Mouse (Mus musculus): ENCODE measurements around the gene Lrp5. TPM values are rescaled to one million over a fixed set of nuclear protein-coding genes. Genes with fewer than 3 reads are reported as not detected.

Lrp5 gene
- polyA plus RNA-seq, 1 experiment from 2014 or later: 3.2 TPM

DNA sequence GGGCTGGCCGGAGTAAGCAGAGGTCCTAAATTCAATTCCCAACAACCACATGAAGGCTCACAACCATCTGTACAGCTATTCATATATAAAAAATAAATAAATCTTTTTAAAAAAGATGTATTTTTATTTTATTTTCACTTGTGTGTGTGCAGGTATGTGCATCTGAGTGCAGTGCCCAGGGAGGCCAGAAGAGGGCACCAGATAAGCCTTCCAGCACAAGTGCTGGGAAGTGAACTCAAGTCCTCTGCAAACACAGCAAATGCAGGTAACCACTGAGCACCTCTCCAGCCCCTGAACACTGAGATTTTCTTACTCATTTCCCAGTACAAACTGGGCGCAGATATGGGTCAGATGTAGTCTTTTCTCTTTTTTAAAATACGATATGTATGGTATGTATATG, 35.1 kb downstream of the Lrp5 start:
- no peak overlapping the region for H3K9ac ChIP-seq (replicated peaks)
- H3K4me1 ChIP-seq: no peaks in the 10 kb centered on the region
- peaks cover 32% of the 10 kb centered on the region for H3K36me3 ChIP-seq
- no peak overlapping the region for H3K4me2 ChIP-seq (replicated peaks)
- no peak for ATAC-seq (ENCODE audit: low FRiP score, low read depth)
- no peaks in the 10 kb centered on the region for H3K27me3 ChIP-seq
- WGBS: 96% methylated on average over 3 of the region's 3 CpGs
- H3K4me3 ChIP-seq: no peak overlapping the region
- peaks cover 7% of the 10 kb centered on the region for H3K9me3 ChIP-seq
- H3K27ac ChIP-seq (replicated peaks): no peak overlapping the region

- Histone ChIP-seq H3K9ac (replicated peaks) (no peak overlapping the region), H3K4me1 (no peaks in the 10 kb centered on the region), H3K27ac (replicated peaks) (no peak overlapping the region), H3K4me2 (replicated peaks) (no peak overlapping the region), H3K27me3 (no peaks in the 10 kb centered on the region), H3K36me3 (peaks cover 32% of the 10 kb centered on the region), H3K4me3 (no peak overlapping the region), H3K9me3 (peaks cover 7% of the 10 kb centered on the region)
- ATAC-seq (ENCODE audit: low FRiP score, low read depth): no peak
- WGBS: 92% methylated on average over 3 of the region's 3 CpGs
Measured at GRCm38 (mm10) chr19:3650448-3650847, 35.9 kb downstream of the Lrp5 start.

- H3K4me3 ChIP-seq: no peak overlapping the region
- peak; percentile 44 for ATAC-seq (ENCODE audit: low FRiP score, low read depth)
- H3K4me1 ChIP-seq: no peaks in the 10 kb centered on the region
- no peak overlapping the region for H3K4me2 ChIP-seq (replicated peaks)
- H3K27ac ChIP-seq (replicated peaks): no peak overlapping the region
- peaks cover 32% of the 10 kb centered on the region for H3K36me3 ChIP-seq
- 58% methylated on average over 7 of the region's 11 CpGs for WGBS
- H3K9ac ChIP-seq (replicated peaks): no peak overlapping the region
- peaks cover 7% of the 10 kb centered on the region for H3K9me3 ChIP-seq
- no peaks in the 10 kb centered on the region for H3K27me3 ChIP-seq
Measured at GRCm38 (mm10) chr19:3648830-3649450, 37.4 kb downstream of the Lrp5 start.

GRCm38 (mm10) chr19:3647999-3648398, 38.4 kb downstream of the Lrp5 start:
- Histone ChIP-seq H3K27me3 (no peaks in the 10 kb centered on the region), H3K4me2 (replicated peaks) (no peak overlapping the region), H3K4me1 (peaks cover under 1% of the 10 kb centered on the region; the same call in 1 of the 2 replicates), H3K4me3 (no peak overlapping the region), H3K9ac (replicated peaks) (no peak overlapping the region), H3K9me3 (peaks cover 7% of the 10 kb centered on the region), H3K36me3 (peaks cover 32% of the 10 kb centered on the region), H3K27ac (replicated peaks) (no peak overlapping the region)
- ATAC-seq (ENCODE audit: low FRiP score, low read depth): no peak
- WGBS: 96% methylated on average over 3 of the region's 3 CpGs

GRCm38 (mm10) chr19:3645813-3646212, 40.6 kb downstream of the Lrp5 start:
- H3K36me3 ChIP-seq: peaks cover 14% of the 10 kb centered on the region; the same call in 1 of the 2 replicates
- no peak overlapping the region for H3K9ac ChIP-seq (replicated peaks)
- H3K27ac ChIP-seq (replicated peaks): no peak overlapping the region
- H3K9me3 ChIP-seq: no peaks in the 10 kb centered on the region
- no peak overlapping the region for H3K4me3 ChIP-seq
- no peak for ATAC-seq (ENCODE audit: low FRiP score, low read depth)
- WGBS: 97% methylated on average over 3 of the region's 3 CpGs
- H3K4me1 ChIP-seq: peaks cover 22% of the 10 kb centered on the region
- no peaks in the 10 kb centered on the region for H3K27me3 ChIP-seq
- no peak overlapping the region for H3K4me2 ChIP-seq (replicated peaks)

- WGBS: 90% methylated on average over 4 of the region's 4 CpGs
Measured at GRCm38 (mm10) chr19:3645318-3645717, 41.0 kb downstream of the Lrp5 start.

DNA sequence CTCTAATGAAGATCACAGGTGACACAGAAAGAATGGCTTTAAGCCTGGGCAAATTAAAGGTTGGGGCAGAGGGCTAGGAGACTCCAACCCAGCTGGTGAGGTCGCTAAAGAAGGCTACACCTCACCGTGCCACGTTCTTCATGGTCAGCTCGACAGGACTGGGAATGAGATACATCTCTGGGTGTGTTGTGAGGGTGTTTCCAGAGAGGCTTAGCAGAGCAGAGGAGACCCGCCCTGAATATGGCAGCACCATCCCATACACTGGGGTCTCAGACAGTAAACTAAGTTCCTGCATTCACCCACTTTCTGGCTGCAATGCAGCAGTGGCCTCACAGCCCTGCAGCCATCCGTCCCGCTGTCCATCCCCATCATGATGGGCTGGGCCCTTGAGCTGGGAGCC, 46.8 kb downstream of the Lrp5 start:
- H3K4me3 ChIP-seq: no peak overlapping the region
- peaks cover 34% of the 10 kb centered on the region for H3K4me1 ChIP-seq
- H3K27me3 ChIP-seq: no peaks in the 10 kb centered on the region
- no peak overlapping the region for H3K9ac ChIP-seq (replicated peaks)
- no peaks in the 10 kb centered on the region for H3K9me3 ChIP-seq
- no peak overlapping the region for H3K27ac ChIP-seq (replicated peaks)
- no peaks in the 10 kb centered on the region; the same call in 1 of the 2 replicates for H3K36me3 ChIP-seq
- 96% methylated on average over 7 of the region's 7 CpGs for WGBS
- no peak for ATAC-seq (ENCODE audit: low FRiP score, low read depth)
- no peak overlapping the region for H3K4me2 ChIP-seq (replicated peaks)

More at GRCm38 (mm10) chr19:3645318-3645717, 41.0 kb downstream of the Lrp5 start:
- Histone ChIP-seq H3K9me3 (no peaks in the 10 kb centered on the region), H3K27ac (replicated peaks) (no peak overlapping the region), H3K4me1 (peaks cover 24% of the 10 kb centered on the region), H3K27me3 (no peaks in the 10 kb centered on the region), H3K9ac (replicated peaks) (no peak overlapping the region), H3K4me3 (no peak overlapping the region), H3K4me2 (replicated peaks) (no peak overlapping the region), H3K36me3 (peaks cover 10% of the 10 kb centered on the region; the same call in 1 of the 2 replicates)
- ATAC-seq (ENCODE audit: low FRiP score, low read depth): no peak

DNA sequence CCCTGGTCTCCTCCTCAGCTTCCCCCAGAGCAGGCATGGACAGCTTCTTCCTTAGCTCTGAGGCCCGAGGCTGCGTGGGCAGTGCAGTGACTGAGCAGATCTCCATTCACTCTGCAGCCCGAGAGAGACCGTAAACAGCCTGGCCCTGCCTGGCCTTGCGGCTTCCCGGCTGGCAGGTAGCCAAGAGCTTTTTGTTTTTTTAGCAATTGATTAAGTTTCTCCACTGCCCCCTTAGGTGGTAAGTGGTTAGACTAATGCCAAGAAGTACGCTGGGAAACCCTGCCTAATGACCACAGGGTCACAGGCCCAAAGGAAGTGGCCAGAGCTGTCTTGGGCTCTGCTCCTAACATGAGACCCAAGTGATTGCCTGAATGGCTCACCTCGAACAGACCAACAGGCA, 47.7 kb downstream of the Lrp5 start:
- Histone ChIP-seq H3K27ac (replicated peaks) (0 out of 2 replicates have a peak overlapping the region, but pooled peaks have one; percentile 35), H3K36me3 (no peaks in the 10 kb centered on the region; the same call in 1 of the 2 replicates), H3K4me3 (no peak overlapping the region), H3K4me2 (replicated peaks) (no peak overlapping the region), H3K27me3 (no peaks in the 10 kb centered on the region), H3K9ac (replicated peaks) (no peak overlapping the region; the same call in 1 of the 2 replicates), H3K9me3 (no peaks in the 10 kb centered on the region), H3K4me1 (peaks cover 34% of the 10 kb centered on the region)
- ATAC-seq (ENCODE audit: low FRiP score, low read depth): no peak
- 61% methylated on average over 8 of the region's 8 CpGs for WGBS

DNA sequence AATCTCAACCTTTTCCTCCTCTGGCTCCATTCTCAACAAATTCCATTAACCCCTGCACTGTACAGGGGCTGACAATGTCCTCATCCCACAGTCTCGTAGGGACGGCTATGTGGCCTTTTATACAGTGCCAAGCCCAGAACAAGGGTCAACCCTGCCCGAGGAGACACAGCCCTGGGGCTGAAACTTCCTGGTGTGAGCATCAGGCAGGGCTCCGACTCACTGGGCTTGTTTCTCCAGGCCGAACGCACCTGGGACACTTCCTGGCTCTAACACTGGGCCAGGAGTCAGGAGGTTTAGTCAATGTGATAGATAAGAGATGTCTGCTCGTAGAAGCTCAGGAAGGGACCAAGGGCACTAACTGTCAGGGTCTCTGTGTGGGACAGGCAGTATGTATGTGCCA, 54.3 kb downstream of the Lrp5 start:
- H3K27me3 ChIP-seq: no peaks in the 10 kb centered on the region
- no peak overlapping the region for H3K4me2 ChIP-seq (replicated peaks)
- H3K4me3 ChIP-seq: no peak overlapping the region
- no peak overlapping the region for H3K9ac ChIP-seq (replicated peaks)
- H3K36me3 ChIP-seq: peaks cover 28% of the 10 kb centered on the region; the same call in 1 of the 2 replicates
- no peak overlapping the region for H3K27ac ChIP-seq (replicated peaks)
- no peak for ATAC-seq (ENCODE audit: low FRiP score, low read depth)
- H3K4me1 ChIP-seq: no peaks in the 10 kb centered on the region
- no peaks in the 10 kb centered on the region for H3K9me3 ChIP-seq
- WGBS: 90% methylated on average over 7 of the region's 7 CpGs

DNA sequence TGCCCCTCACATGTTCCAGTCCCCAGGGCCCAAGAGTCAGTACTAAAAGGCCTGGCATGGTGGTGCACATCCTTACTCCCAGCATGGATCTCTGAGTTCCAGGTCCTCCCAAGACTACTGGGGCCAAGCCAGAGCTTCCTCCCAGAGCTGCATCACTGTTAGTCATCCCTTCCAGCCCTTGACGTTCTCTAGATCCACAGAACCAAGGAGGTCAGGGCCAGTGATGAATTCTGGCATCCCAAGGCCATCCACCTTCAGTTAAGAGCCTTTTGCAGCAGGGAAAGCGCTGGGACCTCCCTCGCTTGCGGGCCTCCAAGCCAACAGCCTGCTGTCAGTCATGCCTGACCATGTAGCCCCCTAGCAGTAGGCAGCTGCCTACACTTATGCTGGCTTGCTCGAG, 54.9 kb downstream of the Lrp5 start:
- peaks cover 33% of the 10 kb centered on the region for H3K36me3 ChIP-seq
- no peak overlapping the region for H3K27ac ChIP-seq (replicated peaks)
- no peaks in the 10 kb centered on the region for H3K9me3 ChIP-seq
- H3K4me3 ChIP-seq: no peak overlapping the region
- no peak for ATAC-seq (ENCODE audit: low FRiP score, low read depth)
- H3K27me3 ChIP-seq: no peaks in the 10 kb centered on the region
- no peak overlapping the region for H3K4me2 ChIP-seq (replicated peaks)
- H3K4me1 ChIP-seq: no peaks in the 10 kb centered on the region
- H3K9ac ChIP-seq (replicated peaks): no peak overlapping the region
- WGBS: 82% methylated on average over 5 of the region's 5 CpGs

DNA sequence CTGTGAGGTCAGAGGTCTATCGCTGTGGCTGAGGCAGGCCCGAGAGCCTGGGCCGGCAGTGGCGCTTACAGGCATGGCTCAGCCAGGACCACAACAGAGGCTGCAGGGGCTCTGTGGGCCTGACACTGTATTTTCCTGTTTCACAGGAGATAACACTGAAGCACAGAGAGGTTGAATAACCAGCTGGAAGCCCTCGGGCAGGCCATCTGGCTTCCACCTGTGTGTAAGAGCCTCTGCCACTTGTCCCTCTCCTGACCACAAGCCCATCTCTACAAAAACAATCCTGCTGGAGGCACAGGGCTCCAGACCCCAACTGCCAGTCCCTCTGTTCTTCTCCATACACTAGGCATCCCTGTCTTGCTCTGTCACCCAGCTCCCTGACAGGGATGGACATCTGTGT, 55.9 kb downstream of the Lrp5 start:
- Histone ChIP-seq H3K4me3 (no peak overlapping the region), H3K27me3 (no peaks in the 10 kb centered on the region), H3K27ac (replicated peaks) (no peak overlapping the region), H3K9me3 (no peaks in the 10 kb centered on the region), H3K4me1 (no peaks in the 10 kb centered on the region), H3K4me2 (replicated peaks) (no peak overlapping the region), H3K36me3 (peaks cover 33% of the 10 kb centered on the region), H3K9ac (replicated peaks) (no peak overlapping the region; the same call in 1 of the 2 replicates)
- no peak for ATAC-seq (ENCODE audit: low FRiP score, low read depth)
- WGBS: 76% methylated on average over 5 of the region's 5 CpGs

DNA sequence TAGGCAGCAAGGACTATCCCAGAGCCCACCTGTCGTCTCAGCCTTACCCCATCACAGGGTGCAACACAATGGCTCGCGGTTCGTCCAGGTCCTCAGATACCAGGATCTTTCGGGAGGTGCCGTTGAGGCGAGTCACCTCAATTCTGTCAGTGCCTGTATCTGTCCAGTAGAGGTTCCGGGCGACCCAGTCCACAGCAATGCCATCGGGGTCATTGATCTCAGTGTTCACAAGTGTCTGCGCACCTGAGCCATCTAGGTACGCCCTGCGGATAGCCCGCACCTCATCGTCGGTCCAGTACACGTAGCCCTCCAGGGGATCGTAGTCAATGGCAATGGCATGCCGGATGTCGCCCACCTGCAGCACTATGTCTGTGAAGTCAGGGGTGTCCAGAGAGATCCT, 56.3 kb downstream of the Lrp5 start:
- H3K27me3 ChIP-seq: no peaks in the 10 kb centered on the region
- no peak overlapping the region; the same call in 1 of the 2 replicates for H3K9ac ChIP-seq (replicated peaks)
- ATAC-seq (ENCODE audit: low FRiP score, low read depth): no peak
- no peaks in the 10 kb centered on the region for H3K9me3 ChIP-seq
- 93% methylated on average over 20 of the region's 20 CpGs for WGBS
- peaks cover 33% of the 10 kb centered on the region for H3K36me3 ChIP-seq
- no peak overlapping the region for H3K27ac ChIP-seq (replicated peaks)
- no peaks in the 10 kb centered on the region for H3K4me1 ChIP-seq
- no peak overlapping the region for H3K4me2 ChIP-seq (replicated peaks)
- H3K4me3 ChIP-seq: no peak overlapping the region

- Histone ChIP-seq H3K27ac (replicated peaks) (no peak overlapping the region), H3K4me1 (no peaks in the 10 kb centered on the region), H3K27me3 (no peaks in the 10 kb centered on the region), H3K9ac (replicated peaks) (no peak overlapping the region), H3K4me2 (replicated peaks) (no peak overlapping the region), H3K4me3 (no peak overlapping the region), H3K9me3 (no peaks in the 10 kb centered on the region), H3K36me3 (peaks cover 37% of the 10 kb centered on the region)
- 93% methylated on average over 8 of the region's 8 CpGs for WGBS
- no peak for ATAC-seq (ENCODE audit: low FRiP score, low read depth)
Measured at GRCm38 (mm10) chr19:3628223-3628622, 58.1 kb downstream of the Lrp5 start.
